Mouse (Mus musculus): Measurements from ENCODE around the gene Mrpl50. TPM values are rescaled to one million over a fixed set of nuclear protein-coding genes. Genes with fewer than 3 reads are reported as not detected.

Gene Mrpl50
- polyA plus RNA-seq, 1 experiment from 2014 or later, result 85.6 TPM

Other genes with a start within 250 kb of the Mrpl50 start
- gene Acnat2, start 112.9 kb downstream of the Mrpl50 start, polyA plus RNA-seq (2015; fragmentation: Nextera tagmentation; extraction: Ambion mirVana), result 0.23 TPM in 1 of 2 replicates, not detected in the other
- gene Acnat1, start 47.2 kb downstream of the Mrpl50 start, polyA plus RNA-seq (2015; fragmentation: Nextera tagmentation; extraction: Ambion mirVana), result 1.7 and 2.3 TPM in 2 replicates
- gene Baat, start 14.5 kb downstream of the Mrpl50 start, polyA plus RNA-seq (2015; fragmentation: Nextera tagmentation; extraction: Ambion mirVana), result 0.09 and 0.24 TPM in 2 replicates
- 6.0 and 7.0 TPM in 2 replicates for gene Zfp189, start 83 bp upstream of the Mrpl50 start, polyA plus RNA-seq (2015; fragmentation: Nextera tagmentation; extraction: Ambion mirVana)
- gene Aldob, start 28.5 kb upstream of the Mrpl50 start, polyA plus RNA-seq (2015; fragmentation: Nextera tagmentation; extraction: Ambion mirVana), result 77.3 and 88.5 TPM in 2 replicates
- gene Tmem246, start 76.8 kb upstream of the Mrpl50 start, polyA plus RNA-seq (2015; fragmentation: Nextera tagmentation; extraction: Ambion mirVana), result 26.7 and 29.2 TPM in 2 replicates
- 34.6 and 36.8 TPM in 2 replicates for gene Rnf20, start 110.9 kb upstream of the Mrpl50 start, polyA plus RNA-seq (2015; fragmentation: Nextera tagmentation; extraction: Ambion mirVana)
- 0.05 and 0.09 TPM in 2 replicates for gene Ppp3r2, start 160.9 kb upstream of the Mrpl50 start, polyA plus RNA-seq (2015; fragmentation: Nextera tagmentation; extraction: Ambion mirVana)

Data from stomach, embryonic 15.5 days (tissue).